In genomic region chr7:141093950-141094349, GRCm38 (mm10) we compare ENCODE assay signal across 26 mouse cellular contexts. TPM values are rescaled to one million over a fixed set of nuclear protein-coding genes. Genes with fewer than 3 reads are reported as not detected.
A peak's percentile ranks its signal among the peaks of the same experiment; 100 is the strongest.
DNase-seq lines count a peak whose midpoint lies in the region; ATAC-seq lines count a peak whose summit lies in the region.
"Had no signal": no experiment of that assay in that cellular context is flagged by ENCODE, and none has a peak within 500 bp of the region (broad histone marks: within the 10 kb centered on the region; RNA-seq: fewer than 3 reads in every experiment).

No protein-coding gene starts in this region.

- intact Hi-C loops in gastrocnemius, postnatal 36 days (cut with DNase I): loop anchor here (2.0 kb wide), 1 partner anchor 29 kb away; the partner anchor contains the start of gene Ptdss2

- WGBS in kidney, embryonic 16.5 days: 66% methylated on average over 6 of the region's 6 CpGs
- WGBS in liver, embryonic 16.5 days (ENCODE audit: insufficient replicate concordance): 62% methylated on average over 6 of the region's 6 CpGs

- H3K27ac ChIP-seq in kidney, embryonic 16.5 days (ENCODE audit: low read length): peak overlapping the region; percentile 93
- peak overlapping the region; percentile 91 for H3K27ac ChIP-seq in liver, embryonic 16.5 days (ENCODE audit: low read length)
- H3K27ac ChIP-seq: embryonic facial prominence, embryonic 15.5 days; limb, embryonic 12.5 days; lung, embryonic 15.5 days; macrophage; midbrain, embryonic 10.5 days; stomach, postnatal 0 days had no signal

- H3K9ac ChIP-seq in kidney, embryonic 16.5 days (replicated peaks; ENCODE audit: low read length): peak overlapping the region; percentile 41; the same call in 1 of the 2 replicates
- H3K9ac ChIP-seq in liver, embryonic 16.5 days (ENCODE audit: low read depth, low read length): no peak overlapping the region
- H3K9ac ChIP-seq: embryonic facial prominence, embryonic 15.5 days; heart, embryonic 12.5 days; hindbrain, embryonic 12.5 days; limb, embryonic 12.5 days; lung, embryonic 15.5 days had no signal

- ATAC-seq in kidney, embryonic 16.5 days (ENCODE audit: low FRiP score, low TSS enrichment): peak; percentile 59
- peak; percentile 45 for ATAC-seq in liver, embryonic 16.5 days (ENCODE audit: low read depth)
- ATAC-seq: CD4-positive, CD25-positive, alpha-beta regulatory T cell, adult 4 months; forebrain, embryonic 16.5 days had no signal

- H3K27me3 ChIP-seq in kidney, embryonic 16.5 days (ENCODE audit: insufficient read depth, low read length): peaks cover 14% of the 10 kb centered on the region; the same call in 1 of the 2 replicates
- H3K27me3 ChIP-seq in liver, embryonic 16.5 days (ENCODE audit: control insufficient read depth, insufficient read depth, low read depth, low read length): peaks cover 9% of the 10 kb centered on the region

- no peaks in the 10 kb centered on the region for H3K9me3 ChIP-seq in kidney, embryonic 16.5 days (ENCODE audit: low read length)
- no peaks in the 10 kb centered on the region for H3K9me3 ChIP-seq in liver, embryonic 16.5 days (replicated peaks; ENCODE audit: control insufficient read depth, low read length)
- H3K9me3 ChIP-seq: embryonic facial prominence, embryonic 15.5 days; heart, embryonic 12.5 days; hindbrain, embryonic 12.5 days; limb, embryonic 12.5 days; lung, embryonic 15.5 days; midbrain, embryonic 10.5 days had no signal

- peak; percentile 89 for DNase-seq in kidney, adult 11 months
- DNase-seq in liver: peak; percentile 44
- DNase-seq in urinary bladder, postnatal 14 days (ENCODE audit: low spot score): no peak
- DNase-seq in spleen, postnatal 36 days (ENCODE audit: low spot score in 2 of 2): no peak
- no peak for DNase-seq in gastrocnemius, postnatal 36 days
- DNase-seq: adrenal gland, postnatal 36 days; cerebellum, adult 11-12 months; cerebellum, postnatal 25 days; heart, postnatal 14 days; right cerebral cortex, postnatal 4 days had no signal

- peak overlapping the region; percentile 32 for H3K4me2 ChIP-seq in kidney, embryonic 16.5 days (replicated peaks; ENCODE audit: low read depth, low read length)
- H3K4me2 ChIP-seq in liver, embryonic 16.5 days (ENCODE audit: low read depth, low read length): peak overlapping the region; percentile 49
- H3K4me2 ChIP-seq: embryonic facial prominence, embryonic 15.5 days; heart, embryonic 12.5 days; hindbrain, embryonic 12.5 days; limb, embryonic 12.5 days; lung, embryonic 15.5 days had no signal

- no peak overlapping the region for H3K4me3 ChIP-seq in kidney, embryonic 16.5 days (ENCODE audit: low read length)
- H3K4me3 ChIP-seq in liver, embryonic 16.5 days (ENCODE audit: low read depth, low read length): peak overlapping the region; percentile 14; the same call in 1 of the 2 replicates
- H3K4me3 ChIP-seq: embryonic facial prominence, embryonic 15.5 days; heart, embryonic 12.5 days; hindbrain, embryonic 12.5 days; limb, embryonic 12.5 days; lung, embryonic 15.5 days; midbrain, embryonic 10.5 days had no signal

- H3K36me3 ChIP-seq in kidney, embryonic 16.5 days (ENCODE audit: insufficient read depth, low read length): no peaks in the 10 kb centered on the region
- no peaks in the 10 kb centered on the region for H3K36me3 ChIP-seq in liver, embryonic 16.5 days (ENCODE audit: control insufficient read depth, insufficient read depth)
- H3K36me3 ChIP-seq: embryonic facial prominence, embryonic 15.5 days; heart, embryonic 12.5 days; hindbrain, embryonic 12.5 days; limb, embryonic 12.5 days; lung, embryonic 15.5 days; midbrain, embryonic 10.5 days had no signal

- H3K4me1 ChIP-seq in kidney, embryonic 16.5 days (ENCODE audit: insufficient read depth, low read length): peaks cover 23% of the 10 kb centered on the region
- peaks cover 44% of the 10 kb centered on the region for H3K4me1 ChIP-seq in liver, embryonic 16.5 days (ENCODE audit: control insufficient read depth, low read depth, low read length)

RNA-seq across cellular contexts. Expression of gene Sigirr, which starts 6.4 kb away (rescaled TPM):
- polyA plus RNA-seq in kidney, embryonic 16.5 days (2015; fragmentation: Nextera tagmentation; extraction: Ambion mirVana): 37.7 and 45.2 TPM in 2 replicates
- 27.2 and 28.1 TPM in 2 replicates for polyA plus RNA-seq in liver, embryonic 16.5 days (2015; fragmentation: Nextera tagmentation; extraction: Ambion mirVana)
- 1 to 10 TPM; 1.7 to 2.0 TPM for total RNA-seq in gastrocnemius, postnatal 36 days (2021)

RNA-seq across cellular contexts. Expression of gene Pkp3, which starts 15.9 kb away (rescaled TPM):
- polyA plus RNA-seq in kidney, embryonic 16.5 days (2015; fragmentation: Nextera tagmentation; extraction: Ambion mirVana): 9.2 and 10.5 TPM in 2 replicates
- 0.69 and 1.1 TPM in 2 replicates for polyA plus RNA-seq in liver, embryonic 16.5 days (2015; fragmentation: Nextera tagmentation; extraction: Ambion mirVana)
- under 1 TPM in 1 of 2 experiments, not detected in 1; 0.12 TPM for total RNA-seq in gastrocnemius, postnatal 36 days (2021)
- total RNA-seq: layer of hippocampus, postnatal 14 days; left cerebral cortex, postnatal 10 days had no signal
- polyA plus RNA-seq: forebrain, embryonic 16.5 days; macrophage; midbrain, postnatal 0 days had no signal

RNA-seq across cellular contexts. Expression of gene Ano9, which starts 23.7 kb away (rescaled TPM):
- 8.0 and 8.6 TPM in 2 replicates for polyA plus RNA-seq in kidney, embryonic 16.5 days (2015; fragmentation: Nextera tagmentation; extraction: Ambion mirVana)
- polyA plus RNA-seq in liver, embryonic 16.5 days (2015; fragmentation: Nextera tagmentation; extraction: Ambion mirVana): 1.5 and 3.8 TPM in 2 replicates
- not detected for total RNA-seq in gastrocnemius, postnatal 36 days (2021)
- total RNA-seq: layer of hippocampus, postnatal 14 days; left cerebral cortex, postnatal 10 days; neutrophil, adult 5-6 weeks had no signal
- polyA plus RNA-seq: CD4-positive, CD25-positive, alpha-beta regulatory T cell, adult 4 months; macrophage had no signal

RNA-seq across cellular contexts. Expression of gene Ptdss2, which starts 28.2 kb away (rescaled TPM):
- polyA plus RNA-seq in kidney, embryonic 16.5 days (2015; fragmentation: Nextera tagmentation; extraction: Ambion mirVana): 85.5 and 86.7 TPM in 2 replicates
- polyA plus RNA-seq in liver, embryonic 16.5 days (2015; fragmentation: Nextera tagmentation; extraction: Ambion mirVana): 136 and 138 TPM in 2 replicates
- total RNA-seq in gastrocnemius, postnatal 36 days (2021): 10 to 100 TPM; 15.9 to 18.7 TPM

RNA-seq across cellular contexts. Expression of gene B4galnt4, which starts 33.0 kb away (rescaled TPM):
- 13.2 and 13.9 TPM in 2 replicates for polyA plus RNA-seq in kidney, embryonic 16.5 days (2015; fragmentation: Nextera tagmentation; extraction: Ambion mirVana)
- polyA plus RNA-seq in liver, embryonic 16.5 days (2015; fragmentation: Nextera tagmentation; extraction: Ambion mirVana): 0.35 and 0.37 TPM in 2 replicates
- under 1 TPM; 0.20 to 0.22 TPM for total RNA-seq in gastrocnemius, postnatal 36 days (2021)
- total RNA-seq: neutrophil, adult 5-6 weeks had no signal
- polyA plus RNA-seq: macrophage had no signal

Comparison
In these comparisons a context has a peak if more than half of its experiments do, and no peak if none do; other contexts are left out.
1. DNase-seq: peak in kidney, adult 11 months (single experiment) and liver (single experiment); none in urinary bladder, postnatal 14 days (single experiment), spleen, postnatal 36 days (0 of 2) and gastrocnemius, postnatal 36 days (0 of 2).